Mouse (Mus musculus) testis, postnatal 10 days (tissue): ENCODE data around the gene Arhgap45.
"Not testable (repeated sequence)": the region's sequence is repeated elsewhere in the genome, so short reads cannot be mapped to it uniquely, and the experiment has no call there.

Source experiments
- DNase-seq: peaks from one replicate; pipeline ENCODE4 v3.0.0; 2021; ENCODE audit warnings: low spot score

The Arhgap45 gene

DNA sequence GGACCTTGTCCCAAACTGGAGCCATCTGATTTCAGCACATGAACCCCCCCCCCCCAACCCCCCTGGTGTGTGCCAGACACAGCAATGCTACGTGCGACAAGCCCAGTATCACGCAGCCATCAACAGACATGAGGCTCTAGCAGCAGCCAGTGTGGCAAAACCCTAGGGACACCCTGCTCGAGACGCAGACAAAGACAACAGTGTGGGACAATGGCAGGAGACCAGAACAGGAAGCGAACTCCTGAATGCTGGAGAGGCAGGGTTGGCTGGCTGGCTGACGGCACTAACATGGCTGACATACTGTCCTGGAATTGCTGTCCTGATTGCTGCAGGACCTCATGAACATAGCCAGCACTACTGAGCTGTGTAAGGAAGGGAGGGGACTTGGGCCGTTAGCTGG lies 18.7 kb downstream of the Arhgap45 start:
- DNase-seq: no peak

DNA sequence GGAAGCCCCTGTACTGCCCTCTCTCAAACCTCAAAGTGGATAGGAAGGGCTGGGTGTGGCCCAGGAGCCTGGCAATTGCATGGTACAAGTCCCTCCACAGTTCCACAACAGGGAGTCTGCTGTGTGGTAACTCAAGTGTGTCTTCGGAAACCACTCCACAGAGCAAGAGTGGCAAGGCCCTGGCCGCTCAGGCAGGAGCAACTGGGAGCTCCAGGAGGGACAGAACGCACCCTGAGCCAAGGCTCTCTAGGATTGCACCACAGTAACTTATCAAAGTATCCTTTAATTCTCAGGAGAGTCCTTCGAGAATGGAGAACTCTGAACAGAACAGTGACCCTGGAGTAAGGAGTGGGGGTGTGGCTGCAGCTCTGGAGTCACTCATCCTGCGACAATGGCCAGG lies 19.2 kb downstream of the Arhgap45 start:
- no peak for DNase-seq

DNA sequence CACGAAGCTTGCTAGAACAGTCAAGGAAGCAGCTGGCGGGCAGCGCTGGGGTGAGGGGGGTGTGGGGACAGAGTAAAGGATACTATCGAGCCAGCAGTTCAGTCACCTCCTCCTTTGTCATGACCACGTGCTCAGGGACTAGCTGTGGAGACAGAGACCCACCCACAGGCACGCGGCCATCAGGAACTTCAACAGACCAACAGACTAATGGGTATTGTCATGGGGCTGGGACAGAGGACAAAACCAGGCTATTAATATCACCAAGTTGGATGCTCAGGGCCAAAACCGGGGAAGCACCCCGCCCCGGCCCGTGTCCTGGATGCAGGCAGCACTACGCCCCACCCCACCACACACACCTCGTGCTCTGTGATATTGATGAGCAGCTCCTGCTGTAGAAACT lies 20.4 kb downstream of the Arhgap45 start:
- DNase-seq: no peak

DNA sequence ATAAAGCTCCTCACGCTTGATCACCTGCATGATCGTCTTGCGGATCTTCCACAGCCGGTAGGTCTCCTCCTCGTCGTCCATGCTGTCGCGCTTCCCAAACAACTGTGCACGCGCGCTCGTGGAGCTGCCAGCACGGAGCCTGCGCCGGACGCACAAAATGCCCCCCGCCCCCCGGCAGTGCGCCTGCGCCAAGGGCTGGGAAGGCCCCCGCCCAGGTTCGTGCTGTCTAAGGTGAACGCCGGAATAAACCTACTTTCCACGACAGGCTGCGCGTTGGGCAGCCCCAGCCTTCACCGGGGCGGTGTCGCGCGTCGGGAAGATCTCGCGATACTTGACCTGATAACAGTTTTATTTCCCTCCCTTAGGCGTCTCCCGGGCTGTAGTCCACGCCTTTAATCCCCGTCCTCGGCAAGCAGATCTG lies 23.1 kb downstream of the Arhgap45 start, which contains the start of gene Polr2e:
Gene Polr2e, minus strand, starts transcription at position 237 of the 421 bp plus-strand sequence.
- peak; percentile 96 for DNase-seq

DNA sequence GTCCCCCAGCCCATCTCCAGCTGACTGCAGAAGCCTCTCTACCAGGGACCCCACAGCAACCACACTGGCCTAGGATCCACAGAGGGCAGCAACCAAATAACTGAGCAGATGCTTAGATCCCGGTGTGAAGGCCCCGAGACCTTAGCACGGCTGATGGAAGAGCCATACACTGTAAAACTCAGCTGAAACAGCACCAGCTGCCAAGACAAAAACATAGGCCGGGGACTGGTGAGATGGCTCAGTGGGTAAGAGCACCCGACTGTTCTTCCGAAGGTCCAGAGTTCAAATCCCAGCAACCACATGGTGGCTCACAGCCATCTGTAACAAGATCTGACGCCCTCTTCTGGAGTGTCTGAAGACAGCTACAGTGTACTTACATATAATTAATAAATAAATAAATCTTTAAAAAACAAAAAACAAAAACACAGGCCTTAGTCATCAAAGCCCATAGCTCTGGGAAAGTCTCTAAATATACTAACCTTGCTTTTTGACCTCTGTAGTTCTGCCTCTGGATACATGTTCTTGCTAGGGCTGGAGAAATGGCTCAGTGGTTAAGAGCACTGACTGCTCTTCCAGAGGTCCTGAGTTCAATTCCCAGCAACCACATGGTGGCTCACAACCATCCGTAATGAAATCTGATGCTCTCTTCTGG lies 25.1 kb downstream of the Arhgap45 start:
- not testable (repeated sequence) for DNase-seq

DNA sequence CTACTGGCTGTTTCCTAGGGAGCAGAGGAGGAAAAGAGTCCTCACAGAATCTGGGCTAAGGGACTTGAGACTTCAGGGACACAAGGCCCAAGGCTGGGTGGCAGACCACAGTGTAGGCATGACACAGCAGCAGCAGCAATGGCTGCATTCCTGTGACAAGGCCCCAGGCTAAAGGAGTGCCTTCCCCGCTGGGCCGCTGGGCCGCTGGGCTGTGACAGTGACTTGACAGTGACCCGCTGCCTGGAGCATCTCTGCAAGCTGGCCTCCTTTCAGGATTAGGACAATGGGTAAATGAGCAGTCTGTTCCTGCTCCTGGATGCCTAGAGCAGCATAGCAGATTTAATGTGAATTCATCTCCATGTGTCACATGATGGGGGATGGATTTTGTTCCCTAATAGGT lies 27.6 kb downstream of the Arhgap45 start:
- no peak for DNase-seq

DNA sequence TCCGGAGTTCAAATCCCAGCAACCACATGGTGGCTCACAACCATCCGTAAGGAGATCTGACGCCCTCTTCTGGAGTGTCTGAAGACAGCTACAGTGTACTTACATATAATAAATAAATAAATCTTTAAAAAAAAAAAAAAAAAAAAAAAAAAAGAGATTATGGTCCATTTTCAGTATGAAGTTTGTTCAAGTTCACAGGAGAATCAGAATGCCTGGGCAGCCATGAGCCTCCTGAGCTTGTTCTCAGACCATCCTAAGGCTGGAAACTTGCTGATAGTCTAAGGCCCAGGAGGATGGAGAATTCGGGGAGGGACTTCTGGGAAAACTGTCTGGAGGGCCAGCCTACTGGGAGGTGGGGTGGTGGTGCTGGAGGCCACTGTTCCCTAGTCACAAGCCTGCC lies 28.9 kb downstream of the Arhgap45 start:
- not testable (repeated sequence) for DNase-seq

DNA sequence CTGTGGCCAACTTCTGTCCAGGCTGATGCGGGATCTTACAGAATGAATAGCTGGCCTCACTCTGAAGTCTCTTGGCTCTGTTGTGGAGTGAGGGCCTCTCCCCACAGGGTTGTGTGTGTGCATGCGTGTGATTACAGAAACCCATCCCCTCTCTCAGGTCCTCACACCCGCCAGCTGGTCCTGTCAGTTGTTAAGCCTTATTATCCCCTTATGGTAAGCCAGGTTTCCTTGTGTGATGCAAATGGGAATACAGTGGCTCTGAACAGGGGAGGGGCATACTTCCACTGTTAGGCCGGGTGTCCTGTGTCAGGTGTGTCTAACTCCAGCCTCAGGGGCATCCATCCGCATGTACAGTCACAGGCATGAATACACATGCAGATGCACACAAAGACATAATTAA lies 29.3 kb downstream of the Arhgap45 start:
- DNase-seq: no peak

DNA sequence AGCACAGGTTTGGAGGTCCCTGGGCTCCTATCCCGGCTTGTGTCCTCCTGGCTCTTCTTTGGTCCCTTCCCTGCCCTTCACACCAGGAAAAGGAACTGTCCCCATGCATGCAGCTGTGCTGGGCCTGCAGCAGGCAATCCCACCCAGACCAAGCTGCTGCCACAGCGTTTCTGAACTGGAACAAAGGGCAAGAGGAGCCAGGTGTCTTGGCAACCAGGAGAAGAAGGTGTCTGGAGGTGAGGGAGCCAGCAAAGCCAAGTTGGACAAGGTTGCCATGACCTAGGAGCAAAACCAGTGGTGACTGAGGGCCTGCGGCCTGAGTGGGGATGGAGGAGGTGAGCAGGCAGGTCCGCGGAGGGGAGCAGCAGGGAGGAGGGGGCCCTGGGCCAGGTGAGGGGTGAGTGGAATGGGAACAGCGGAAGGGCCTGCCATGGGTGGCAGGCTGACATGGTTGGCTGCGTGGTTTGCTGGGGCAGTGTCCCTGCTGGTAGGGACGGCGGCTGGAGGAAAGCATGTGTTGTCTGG lies 30.6 kb downstream of the Arhgap45 start, which contains the start of gene Gpx4:
Gene Gpx4, plus strand, starts transcription at position 126 of the 525 bp plus-strand sequence.
- no peak for DNase-seq

DNA sequence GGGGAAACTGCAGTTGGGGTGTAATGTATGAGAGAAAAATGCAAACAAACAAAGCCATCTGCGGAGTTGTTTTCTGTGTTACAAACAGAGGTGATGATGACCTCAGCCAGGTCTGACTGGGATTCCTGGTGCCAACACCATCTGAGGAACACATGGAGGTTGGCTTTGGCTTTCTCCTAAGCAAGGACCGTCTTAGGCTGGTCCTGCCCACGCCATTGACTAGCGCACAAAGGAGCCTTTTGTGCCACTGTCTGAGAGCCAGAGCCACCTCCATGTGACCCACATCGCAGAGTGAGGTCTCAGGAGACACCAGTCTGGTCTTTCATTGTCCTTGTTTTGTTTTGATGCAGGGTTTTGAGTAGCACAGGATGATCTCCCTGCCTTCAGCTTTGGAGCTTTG lies 31.9 kb downstream of the Arhgap45 start:
- DNase-seq: no peak

DNA sequence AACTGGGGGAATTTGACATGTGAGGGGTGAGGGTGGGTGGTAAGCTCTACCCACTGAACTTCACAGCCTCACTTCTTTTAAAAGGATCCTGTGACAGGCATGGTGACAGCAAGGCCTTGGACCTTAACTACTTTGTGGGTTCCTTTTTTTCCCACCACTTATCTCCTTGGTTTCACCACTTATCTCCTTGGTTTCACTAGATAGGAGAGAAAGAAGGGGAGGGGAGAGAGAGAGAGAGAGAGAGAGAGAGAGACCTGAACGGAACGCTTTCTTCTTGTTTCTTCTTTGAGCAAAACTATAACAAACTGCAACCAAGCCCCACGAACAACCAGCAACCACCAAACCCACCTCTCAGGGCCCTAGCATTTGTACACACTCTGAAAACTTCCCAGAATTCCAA lies 32.4 kb downstream of the Arhgap45 start:
- DNase-seq: no peak

DNA sequence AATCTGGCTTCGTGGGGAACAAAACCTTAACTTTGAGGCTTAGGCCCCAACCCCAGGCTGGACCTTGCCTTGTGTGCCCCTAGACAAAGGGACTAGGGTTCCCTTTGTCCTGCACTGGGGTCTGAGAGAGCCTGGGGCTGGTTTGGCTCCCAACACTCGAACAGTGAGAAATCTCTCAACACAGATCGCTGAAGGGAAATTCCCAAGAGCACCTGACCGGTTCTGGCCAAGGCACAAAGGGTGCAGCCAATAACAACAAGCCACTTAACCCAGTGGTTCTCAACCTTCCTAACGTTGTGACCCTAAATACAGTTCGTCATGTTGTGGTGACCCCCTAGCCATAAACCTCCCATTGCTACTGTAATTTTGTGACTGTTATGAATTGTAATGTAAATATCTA lies 33.8 kb downstream of the Arhgap45 start:
- no peak for DNase-seq

DNA sequence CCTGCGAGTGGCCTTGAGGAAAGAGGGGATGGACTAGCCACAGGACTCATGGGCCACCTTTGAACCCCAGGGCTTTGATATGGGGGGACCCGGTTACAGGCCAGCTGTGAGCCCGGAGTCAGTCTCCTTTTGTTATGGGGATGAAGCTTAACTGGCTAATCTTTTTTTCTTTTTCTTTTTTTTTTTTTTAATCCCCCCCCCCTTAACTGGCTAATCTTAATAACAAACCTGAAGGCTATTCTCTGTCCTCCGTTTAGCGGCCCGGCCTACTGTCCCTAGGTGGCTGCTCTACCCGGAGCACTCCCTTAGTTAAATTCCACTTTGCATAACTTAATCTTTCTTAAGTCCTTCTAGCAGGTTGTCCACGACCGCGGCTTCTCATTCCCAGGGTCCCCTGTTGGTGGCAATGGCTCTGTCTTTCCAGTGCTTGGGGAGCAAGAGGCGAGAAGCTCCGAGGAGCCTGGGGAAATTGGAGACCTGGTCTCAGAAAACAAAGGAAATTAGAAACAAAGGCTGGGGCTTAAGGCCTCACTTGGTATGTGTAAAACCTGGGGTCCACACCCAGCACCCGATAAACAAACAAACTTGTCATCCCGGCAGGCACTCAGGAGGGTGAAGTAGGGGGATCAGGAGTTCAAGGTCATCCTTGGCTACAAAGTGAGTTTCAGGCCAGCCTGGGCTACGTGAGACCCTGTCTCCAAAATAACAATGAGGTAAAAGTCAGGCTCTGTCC lies 34.6 kb downstream of the Arhgap45 start:
- DNase-seq: no peak

DNA sequence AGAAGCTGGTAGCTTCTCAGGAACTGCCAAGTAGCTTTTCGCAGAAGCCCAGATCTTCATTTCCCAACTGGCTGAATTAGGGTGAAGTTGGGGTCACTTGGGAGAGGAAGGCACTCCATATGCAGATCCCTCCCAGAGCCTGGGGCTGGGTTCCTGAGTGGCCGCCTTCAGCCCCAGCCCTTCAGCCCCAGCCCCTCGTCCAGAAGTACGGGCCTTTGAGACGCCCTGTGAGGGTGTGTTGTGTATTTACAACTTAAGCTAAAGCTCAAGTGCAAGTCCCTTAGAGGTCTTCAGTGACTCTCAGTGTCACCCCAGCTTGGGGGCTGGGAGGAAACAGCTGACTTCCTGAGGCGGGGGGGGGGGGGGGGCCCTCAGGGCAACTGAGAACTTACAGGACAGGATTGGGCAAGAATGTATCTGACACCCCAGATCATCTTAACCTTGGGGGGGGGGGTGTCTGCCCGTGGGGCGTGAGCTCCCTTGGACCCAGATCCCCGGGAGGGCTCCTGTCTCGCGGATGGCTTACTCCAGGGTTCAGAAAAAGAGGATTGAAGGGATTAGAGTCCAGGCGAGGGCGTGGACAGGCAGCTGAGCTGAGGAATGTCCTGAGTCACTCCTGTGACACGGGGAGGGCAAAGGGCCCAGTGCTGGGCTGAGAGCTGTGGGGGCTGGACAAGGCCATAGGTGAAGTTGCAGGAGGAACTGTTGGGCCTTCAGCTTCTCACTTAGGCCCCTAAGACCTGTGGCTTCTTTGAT lies 35.3 kb downstream of the Arhgap45 start:
- no peak for DNase-seq

DNA sequence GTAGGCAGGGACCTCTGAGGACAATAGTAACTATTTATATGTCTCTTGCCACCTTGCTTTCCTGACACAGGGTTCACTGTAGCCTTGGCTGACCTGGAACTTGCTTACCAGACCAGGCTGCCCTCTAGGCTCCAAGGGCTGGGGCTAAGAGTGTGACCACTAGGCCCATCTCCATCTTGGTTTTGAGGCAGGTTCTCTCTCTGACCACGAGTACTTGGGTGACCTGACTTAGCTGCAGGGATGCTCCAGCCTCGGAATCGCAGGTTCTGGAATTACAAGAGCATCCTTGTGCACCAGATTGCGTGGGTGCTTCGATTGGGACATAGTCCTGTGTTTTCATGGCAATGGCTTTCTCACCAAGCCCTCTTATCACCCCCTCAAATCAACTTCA lies 35.9 kb downstream of the Arhgap45 start:
- DNase-seq: no peak

DNA sequence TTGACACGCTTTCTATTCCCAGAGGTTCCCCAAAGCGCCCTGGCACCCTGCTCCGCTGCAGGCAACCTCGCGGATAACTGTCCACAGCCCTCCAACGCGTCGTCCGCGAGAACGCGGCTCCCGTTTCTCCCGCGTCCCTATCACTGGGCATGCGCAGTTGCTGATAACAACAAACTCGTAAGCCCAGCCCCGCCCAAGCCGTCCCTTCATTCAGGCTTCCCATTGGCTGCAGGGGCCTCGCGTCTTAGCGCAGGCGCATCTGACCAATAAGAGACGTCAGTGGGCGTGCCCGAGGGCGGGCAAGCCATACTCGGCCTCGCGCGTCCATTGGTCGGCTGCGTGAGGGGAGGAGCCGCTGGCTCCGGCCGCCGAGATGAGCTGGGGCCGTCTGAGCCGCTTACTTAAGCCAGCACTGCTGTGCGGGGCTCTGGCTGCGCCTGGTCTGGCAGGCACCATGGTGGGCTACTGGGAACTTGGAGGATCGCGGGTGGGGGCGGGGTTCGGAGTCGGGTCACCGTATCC lies 36.9 kb downstream of the Arhgap45 start:
- DNase-seq: peak; percentile 100

DNA sequence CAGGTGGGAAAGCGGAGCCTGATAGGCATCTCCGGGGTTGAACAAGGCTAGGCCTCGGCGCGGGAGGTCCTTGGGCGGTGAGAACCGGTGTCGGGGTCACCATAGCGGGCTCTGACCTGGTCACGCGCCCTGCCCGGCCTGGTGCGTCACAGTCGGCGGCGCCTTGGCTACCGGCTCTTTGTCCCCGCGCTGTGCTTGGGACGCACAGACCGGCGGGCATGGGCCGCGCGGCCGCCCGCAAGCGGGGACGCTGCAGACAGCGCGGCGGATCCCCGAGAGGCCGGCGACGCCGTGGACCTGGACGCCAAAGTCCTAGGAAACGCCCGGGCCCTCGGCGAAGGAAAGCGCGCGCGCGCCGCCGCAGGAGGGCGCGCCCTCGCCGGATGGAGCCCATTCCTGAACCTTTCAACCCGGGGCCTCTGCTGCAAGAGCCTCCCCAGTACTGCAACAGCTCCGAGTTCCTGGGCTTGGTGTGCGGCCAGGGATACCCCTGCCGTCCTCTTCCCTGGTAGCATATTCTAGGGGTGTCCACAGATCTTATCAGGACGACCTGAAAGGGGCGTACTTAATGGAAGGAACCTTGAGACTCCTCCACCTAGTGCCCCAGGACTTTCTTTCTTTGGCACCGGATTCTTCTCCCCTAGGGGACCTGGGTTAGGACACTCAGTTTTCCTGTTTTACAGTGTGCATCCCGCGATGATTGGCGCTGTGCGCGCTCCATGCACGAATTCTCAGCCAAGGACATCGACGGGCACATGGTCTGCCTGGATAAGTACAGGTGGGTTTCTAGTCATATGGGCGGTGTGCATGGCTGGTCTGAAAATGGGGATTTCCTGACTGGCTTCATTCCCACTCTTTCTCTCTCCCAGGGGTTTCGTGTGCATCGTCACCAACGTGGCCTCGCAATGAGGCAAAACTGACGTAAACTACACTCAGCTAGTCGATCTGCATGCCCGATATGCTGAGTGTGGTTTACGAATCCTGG lies 37.7 kb downstream of the Arhgap45 start:
- peak; percentile 79 for DNase-seq

DNA sequence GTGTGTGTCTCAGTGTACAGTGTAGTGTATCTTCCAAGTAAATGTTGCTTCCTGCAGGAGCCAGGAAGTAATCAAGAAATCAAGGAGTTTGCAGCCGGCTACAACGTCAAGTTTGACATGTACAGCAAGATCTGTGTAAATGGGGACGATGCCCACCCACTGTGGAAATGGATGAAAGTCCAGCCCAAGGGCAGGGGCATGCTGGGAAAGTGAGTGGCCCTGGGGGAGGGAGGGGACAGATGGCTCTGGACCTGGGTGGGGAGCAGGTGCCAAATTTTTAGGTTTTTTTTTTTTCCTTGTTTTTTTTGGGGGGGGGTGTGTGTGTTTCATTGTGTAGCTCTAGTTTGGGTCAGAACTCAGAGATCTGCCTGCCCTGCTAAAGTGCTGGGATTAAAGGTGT lies 38.5 kb downstream of the Arhgap45 start:
- not testable (repeated sequence) for DNase-seq

DNA sequence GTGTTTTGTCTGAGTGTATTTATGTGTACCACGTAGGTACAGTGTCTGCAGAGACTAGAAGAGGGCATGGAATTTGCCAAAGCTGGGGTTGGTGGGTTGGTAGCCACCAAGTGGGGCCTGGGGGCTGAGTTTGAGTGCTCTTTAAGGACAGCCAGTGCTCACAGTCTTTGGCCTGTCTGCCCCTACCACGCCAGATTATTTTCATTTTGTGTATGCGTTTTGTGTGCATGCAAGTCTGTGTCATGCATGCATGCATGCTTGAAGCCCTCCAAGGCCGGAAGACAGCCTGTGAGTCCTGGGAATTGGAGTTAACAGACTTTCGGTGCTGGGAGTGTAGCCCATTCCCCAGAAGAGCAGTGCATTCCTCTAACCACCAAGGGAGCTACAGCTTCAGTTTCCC lies 38.9 kb downstream of the Arhgap45 start:
- DNase-seq: no peak

DNA sequence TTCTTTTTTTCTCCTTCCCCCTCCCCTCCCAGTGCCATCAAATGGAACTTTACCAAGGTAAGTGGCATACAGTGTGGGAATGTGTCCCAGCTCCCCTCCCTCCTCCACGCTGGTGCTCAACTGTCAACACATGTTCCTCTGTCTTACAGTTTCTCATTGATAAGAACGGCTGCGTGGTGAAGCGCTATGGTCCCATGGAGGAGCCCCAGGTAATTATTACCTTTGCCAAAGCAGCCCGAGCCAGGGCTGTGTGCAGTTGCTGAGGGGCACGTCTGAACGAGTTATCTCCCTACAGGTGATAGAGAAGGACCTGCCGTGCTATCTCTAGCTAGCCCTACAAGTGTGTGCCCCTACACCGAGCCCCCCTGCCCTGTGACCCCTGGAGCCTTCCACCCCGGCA lies 39.4 kb downstream of the Arhgap45 start:
- DNase-seq: no peak

DNA sequence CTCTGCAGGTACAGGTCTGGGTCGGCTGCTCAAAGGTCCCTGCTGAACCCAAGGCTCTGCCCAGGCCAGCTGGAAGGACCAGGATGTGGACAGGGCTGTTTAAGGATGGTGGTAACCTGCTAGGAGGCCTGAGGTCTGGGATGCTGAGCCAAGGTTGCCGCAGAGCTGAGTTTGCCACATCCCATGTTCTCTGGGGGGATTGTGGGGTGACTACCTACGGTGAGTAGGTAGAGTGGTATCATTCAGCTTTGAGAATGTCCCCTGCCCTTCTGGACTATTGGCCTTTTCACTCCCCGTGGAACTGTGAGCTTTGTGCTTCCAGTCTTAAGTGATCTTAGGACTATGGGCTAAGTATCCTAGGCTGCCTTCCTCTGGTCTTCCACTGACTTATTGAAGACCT lies 40.1 kb downstream of the Arhgap45 start:
- no peak for DNase-seq
